Mouse (Mus musculus) heart, postnatal 14 days (tissue): ENCODE results near the gene Fignl1. TPM values are rescaled to one million over a fixed set of nuclear protein-coding genes. Genes with fewer than 3 reads are reported as not detected.

Experiments used
- DNase-seq, 2 experiments: peaks; one replicate each; pipeline ENCODE4 v3.0.0; 2021 to 2022
- intact Hi-C: fragments of 180-260 bp; cut with DNase I; formaldehyde crosslinking; loops from one replicate; pipeline ENCODE4 v1.15.1; 2025
- total RNA-seq, 2 experiments: library from RNA; stranded (reverse); gene quantifications; 2 replicates each; pipeline ENCODE4 v1.2.3; 2021

The Fignl1 gene
- total RNA-seq, 2 experiments from 2014 or later: 1.0 to 2.3 TPM

DNA sequence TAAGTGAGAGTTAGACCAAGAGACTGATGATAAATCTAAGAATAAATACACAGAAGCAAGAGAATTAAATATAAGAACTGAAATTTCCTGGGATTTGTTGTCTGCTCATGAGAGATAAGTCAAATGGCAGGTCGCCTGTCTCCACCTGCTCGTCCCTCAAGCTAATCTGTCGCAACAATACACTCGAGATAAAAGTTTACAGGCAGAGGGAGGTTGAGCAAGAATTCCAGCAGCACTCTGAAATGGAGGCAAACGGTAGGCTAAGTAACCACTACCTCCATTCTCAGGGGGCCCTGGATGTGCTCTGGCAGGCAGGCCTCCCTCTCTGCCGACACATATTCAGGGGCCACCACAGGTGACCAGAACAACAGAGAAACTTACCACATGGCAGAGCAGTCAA, 26.6 kb upstream of the Fignl1 start:
- no peak for DNase-seq
- intact Hi-C loops: no loop called here

DNA sequence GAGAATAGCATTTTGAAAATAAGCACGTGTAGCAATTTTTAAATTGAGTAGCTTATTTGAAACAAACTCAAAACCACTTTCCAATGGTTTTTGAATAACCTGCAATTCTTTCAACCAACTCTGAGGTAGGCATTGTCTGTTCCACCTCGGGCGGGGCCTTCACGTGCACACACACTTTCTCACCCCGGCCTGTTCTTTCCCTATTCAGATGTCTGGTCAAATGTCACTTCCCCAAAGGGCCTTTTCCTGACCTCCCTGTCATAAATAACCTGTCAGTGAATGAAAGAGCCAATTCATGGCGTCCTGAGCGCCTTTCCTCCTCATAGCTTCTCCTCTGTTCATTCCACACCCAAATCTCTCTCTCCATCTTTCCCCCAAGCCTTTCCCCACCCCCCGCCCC, 24.3 kb upstream of the Fignl1 start:
- no peak for DNase-seq
- intact Hi-C loops: no loop called here

DNA sequence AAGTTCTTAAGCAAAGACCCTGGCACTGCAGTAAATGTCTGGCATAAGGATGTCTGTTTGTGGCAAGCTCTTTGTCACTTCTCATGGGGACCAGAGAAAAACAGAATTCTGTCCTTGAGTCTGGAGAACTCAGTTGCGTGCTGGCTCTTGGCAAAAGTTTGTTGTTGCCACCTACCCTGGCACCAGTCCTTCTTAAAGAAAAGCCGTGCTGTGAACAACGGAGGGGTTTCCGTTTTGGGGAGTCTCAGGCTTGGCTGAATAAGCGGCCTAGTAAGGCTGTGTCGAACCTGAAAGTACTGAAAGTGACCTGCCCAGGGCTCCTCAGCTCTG, 24.0 kb upstream of the Fignl1 start:
- intact Hi-C loops: no loop called here
- no peak for DNase-seq

DNA sequence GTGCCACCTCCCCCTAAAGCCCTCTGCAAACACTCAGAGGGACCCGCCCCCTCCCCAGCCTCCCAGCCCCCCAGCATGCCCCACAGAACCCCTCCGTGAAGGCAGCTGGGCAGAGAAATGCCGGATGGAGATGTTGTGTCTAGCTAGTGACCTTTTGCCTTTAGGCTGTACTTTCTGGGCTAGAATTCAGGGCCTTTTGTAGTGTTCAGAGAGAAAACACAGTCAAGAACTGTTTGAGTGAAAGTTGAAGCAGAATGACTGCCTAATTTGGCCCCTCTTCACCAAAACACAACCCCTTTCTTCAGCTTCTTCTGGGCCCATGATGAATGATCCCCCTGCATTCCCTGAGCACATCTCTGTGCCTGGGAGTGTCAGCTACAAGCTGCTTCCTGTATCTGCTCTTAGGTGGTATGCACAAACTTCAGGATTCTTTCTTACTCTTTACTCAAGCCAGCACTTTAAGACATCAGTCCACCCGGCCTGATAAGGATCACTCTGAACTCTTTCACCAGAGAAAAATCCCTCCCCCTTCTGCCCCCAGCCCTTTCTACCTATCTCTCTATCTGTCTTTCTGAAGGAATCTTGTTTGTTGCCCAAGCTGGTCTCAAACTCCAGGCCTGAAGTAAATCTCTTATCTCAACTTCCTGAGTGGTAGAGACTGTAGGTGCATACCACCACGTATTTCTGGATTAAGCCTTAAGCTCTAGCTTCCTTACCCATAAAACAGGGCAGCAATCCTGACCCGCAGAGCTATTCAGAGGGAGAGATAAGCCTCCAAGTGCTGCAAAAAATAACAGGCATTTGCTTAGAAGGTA, 23.4 kb upstream of the Fignl1 start:
- intact Hi-C loops: no loop called here

GRCm38 (mm10) chr11:11831526-11831925, 22.8 kb upstream of the Fignl1 start:
- no peak for DNase-seq
- intact Hi-C loops: no loop called here

More for the DNA sequence above, 23.4 kb upstream of the Fignl1 start:
- DNase-seq: no peak

- DNase-seq: no peak
- intact Hi-C loops: no loop called here
These were observed 22.2 kb upstream of the Fignl1 start for GRCm38 (mm10) chr11:11830884-11831495.

DNA sequence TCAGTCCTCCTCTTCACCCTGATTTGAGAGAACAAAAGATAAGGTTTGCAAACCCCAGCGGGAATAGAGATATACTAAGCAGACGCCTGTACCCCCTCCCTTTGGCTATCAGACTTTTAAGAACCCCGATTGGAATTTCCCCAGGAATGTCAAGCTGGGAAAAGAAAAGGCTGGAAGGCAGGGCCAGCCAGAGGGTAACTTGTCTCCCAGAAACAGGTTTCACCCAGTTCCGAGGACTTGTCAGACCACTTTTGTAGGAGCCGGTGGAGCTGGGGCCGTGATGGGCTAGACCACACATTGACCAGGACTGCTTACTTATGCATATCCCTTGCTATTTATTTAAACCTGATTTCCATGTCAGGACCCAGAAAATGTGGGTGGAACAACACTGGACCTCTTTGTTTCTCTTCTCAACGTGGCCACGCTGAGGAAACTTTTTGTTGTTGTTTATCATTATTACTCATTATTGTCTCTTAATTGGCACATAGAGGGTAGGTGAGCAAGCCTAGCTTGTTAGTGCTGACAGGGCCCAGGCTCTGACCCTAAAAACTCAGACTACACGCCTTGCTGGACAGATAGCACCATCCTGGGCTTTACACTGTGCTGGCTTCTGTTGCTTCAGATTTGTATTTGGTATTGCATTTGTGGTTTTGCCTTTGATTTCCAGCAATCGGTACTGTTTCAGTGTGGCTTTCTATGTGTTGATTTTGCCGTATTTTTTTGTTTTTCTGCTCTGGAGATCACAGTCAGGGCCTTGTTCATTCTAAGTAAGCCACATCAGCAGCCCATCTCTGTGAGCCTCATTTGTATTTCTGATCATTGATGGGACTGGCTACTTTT, 20.6 kb upstream of the Fignl1 start:
- no peak for DNase-seq
- intact Hi-C loops: no loop called here

GRCm38 (mm10) chr11:11828761-11829160, 20.0 kb upstream of the Fignl1 start:
- no peak for DNase-seq
- intact Hi-C loops: no loop called here

GRCm38 (mm10) chr11:11828251-11828650, 19.5 kb upstream of the Fignl1 start:
- intact Hi-C loops: no loop called here
- DNase-seq: no peak

DNA sequence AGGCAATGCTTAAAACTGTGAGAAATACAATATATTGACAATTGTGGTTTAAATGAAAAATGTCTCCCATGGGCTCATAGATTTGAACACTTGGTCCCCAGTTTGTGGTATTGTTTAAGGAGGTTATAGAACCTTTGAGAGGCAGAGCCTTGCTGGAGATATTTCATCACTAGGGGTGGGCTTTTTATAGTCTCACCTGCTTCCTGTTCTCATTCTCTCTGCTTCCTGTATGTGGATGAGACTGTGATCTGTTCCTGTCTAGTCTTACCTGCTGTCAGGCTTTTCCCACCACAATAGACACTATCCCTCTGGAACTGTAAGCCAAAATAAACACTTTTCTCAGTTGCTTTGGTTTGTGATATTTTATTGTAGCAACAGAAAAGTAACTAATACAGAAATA, 17.7 kb upstream of the Fignl1 start:
- intact Hi-C loops: no loop called here

GRCm38 (mm10) chr11:11825670-11826069, 16.9 kb upstream of the Fignl1 start:
- intact Hi-C loops: no loop called here
- DNase-seq: no peak

More for the DNA sequence above, 17.7 kb upstream of the Fignl1 start:
- DNase-seq: no peak

GRCm38 (mm10) chr11:11824970-11825635, 16.3 kb upstream of the Fignl1 start:
- intact Hi-C loops: no loop called here
- no peak for DNase-seq

- DNase-seq: no peak
- intact Hi-C loops: no loop called here
These were observed 15.5 kb upstream of the Fignl1 start for GRCm38 (mm10) chr11:11823980-11824911.

GRCm38 (mm10) chr11:11822181-11823095, 13.7 kb upstream of the Fignl1 start:
- no peak for DNase-seq
- intact Hi-C loops: no loop called here

DNA sequence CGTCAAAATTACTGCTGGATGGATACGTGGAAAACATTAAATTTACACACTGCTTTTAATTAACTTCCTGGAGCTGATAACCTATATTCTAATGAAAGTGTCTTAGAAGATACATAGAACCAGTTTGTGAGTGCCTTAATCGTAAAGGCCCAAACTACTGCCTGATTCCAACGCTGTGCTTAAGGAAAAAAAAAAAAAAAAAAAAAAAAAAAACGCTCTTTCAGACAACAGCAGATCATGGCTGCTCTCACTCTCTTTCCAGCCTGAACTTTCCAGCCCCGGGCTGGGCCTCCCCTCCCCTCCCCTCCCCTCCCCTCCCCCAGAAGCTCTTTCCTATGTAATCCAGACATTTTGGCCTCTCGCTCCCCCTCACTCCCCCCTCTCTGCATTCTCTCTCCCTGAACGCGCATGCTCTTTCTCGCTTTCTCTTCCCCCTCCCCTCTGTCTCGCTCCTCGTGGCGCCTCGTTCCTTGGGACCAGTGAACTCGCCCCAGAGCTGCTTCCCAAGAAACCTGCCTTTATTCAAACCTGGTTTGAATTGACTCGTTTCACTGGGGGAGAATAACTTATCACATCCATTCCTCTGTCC, 12.7 kb upstream of the Fignl1 start:
- intact Hi-C loops: loop anchor here (2.0 kb wide), 3 partner anchors 15 to 469 kb away; partner anchors contain the start of gene Grb10
- DNase-seq: peak in 1 of 2 experiments; percentile 53

GRCm38 (mm10) chr11:11820737-11821136, 12.0 kb upstream of the Fignl1 start:
- DNase-seq: no peak

GRCm38 (mm10) chr11:11820251-11820650, 11.5 kb upstream of the Fignl1 start:
- intact Hi-C loops: loop anchor here (1.0 to 2.0 kb wide), 4 partner anchors 17 to 471 kb away; partner anchors contain the start of gene Grb10
- DNase-seq: peak; percentile 74 to 89

More at GRCm38 (mm10) chr11:11820737-11821136, 12.0 kb upstream of the Fignl1 start:
- intact Hi-C loops: loop anchor here (1.0 to 2.0 kb wide), 4 partner anchors 16 to 470 kb away; partner anchors contain the start of gene Grb10

DNA sequence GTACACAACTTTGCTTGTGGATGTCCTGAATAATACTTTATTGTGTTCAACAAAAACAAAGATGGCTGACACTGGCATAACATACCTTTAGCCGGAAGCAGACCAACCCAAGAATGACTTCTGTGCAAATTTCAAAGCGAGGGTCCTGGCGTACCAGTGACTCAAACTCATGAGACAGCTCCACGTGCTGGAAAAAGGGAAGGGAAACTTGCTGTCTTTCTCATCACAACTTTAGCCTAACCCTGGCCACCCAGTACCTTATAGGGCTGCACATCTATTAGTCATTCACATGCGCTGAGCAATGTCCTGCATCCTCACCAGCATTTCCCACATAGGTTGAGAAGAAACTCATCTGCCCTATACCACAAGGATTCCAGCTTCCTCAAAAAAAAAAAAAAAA, 10.4 kb upstream of the Fignl1 start:
- DNase-seq: no peak
- intact Hi-C loops: no loop called here
